Mouse (Mus musculus): ENCODE measurements around the gene Zfp385a. TPM values are rescaled to one million over a fixed set of nuclear protein-coding genes. Genes with fewer than 3 reads are reported as not detected.
"Not testable (repeated sequence)": the region's sequence is repeated elsewhere in the genome, so short reads cannot be mapped to it uniquely, and the experiment has no call there.

Zfp385a gene
- total RNA-seq, 2 experiments from 2014 or later = 39.3 to 45.7 TPM

- DNase-seq = no peak
Measured at GRCm38 (mm10) chr15:103290417-103290816, 49.5 kb downstream of the Zfp385a start.

DNA sequence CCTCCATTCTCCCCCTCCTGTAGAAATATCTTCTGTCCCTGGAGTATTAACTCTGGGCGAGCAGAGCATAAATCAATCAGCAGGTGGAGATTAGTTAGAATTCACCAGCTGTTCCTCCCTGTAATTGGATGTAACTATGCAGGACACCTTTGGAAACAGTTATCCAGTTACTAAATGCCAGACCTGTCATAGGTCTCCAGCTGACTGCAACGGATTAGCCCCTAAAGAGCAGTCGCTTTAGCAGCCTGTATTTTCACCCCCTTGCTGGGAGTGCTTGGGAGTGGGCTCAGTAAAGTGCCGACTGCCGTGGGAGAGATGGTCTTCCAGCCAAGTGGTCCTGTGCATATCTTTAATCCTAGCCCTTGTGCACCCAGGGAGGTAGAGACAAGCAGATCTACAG is 50.3 kb downstream of the Zfp385a start:
- no peak for DNase-seq

DNA sequence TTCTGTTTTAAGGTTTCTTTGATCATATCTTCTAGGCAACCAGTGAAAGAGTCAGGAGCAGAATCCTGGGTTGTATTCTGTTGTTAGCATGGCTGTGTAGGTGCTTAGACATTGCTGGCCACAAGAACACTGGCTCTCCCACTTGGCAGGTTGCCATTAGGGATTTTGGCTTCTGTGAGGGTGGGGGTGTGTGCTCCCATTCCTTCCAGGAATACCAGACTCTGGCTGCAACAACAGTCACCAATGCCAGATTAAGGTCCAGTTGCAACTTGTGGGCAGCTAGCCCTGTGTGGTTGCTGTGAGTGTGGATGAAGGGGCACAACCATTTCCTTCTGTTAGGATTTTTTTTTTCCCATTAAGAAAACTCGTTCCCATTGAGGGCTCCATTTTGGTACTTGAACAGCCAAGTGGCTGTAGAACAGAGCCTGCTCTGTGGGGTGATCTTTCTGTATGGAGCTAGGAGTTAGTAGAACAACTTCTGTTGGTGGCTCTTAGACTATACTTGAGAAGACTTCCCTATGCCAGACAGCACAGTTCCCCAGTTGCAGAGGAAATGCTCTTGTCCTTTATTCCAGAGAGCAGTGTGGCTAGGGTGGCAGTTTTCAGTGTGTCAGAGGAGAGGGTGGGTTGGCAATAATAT is 54.0 kb downstream of the Zfp385a start:
- peak; percentile 58 for DNase-seq

DNA sequence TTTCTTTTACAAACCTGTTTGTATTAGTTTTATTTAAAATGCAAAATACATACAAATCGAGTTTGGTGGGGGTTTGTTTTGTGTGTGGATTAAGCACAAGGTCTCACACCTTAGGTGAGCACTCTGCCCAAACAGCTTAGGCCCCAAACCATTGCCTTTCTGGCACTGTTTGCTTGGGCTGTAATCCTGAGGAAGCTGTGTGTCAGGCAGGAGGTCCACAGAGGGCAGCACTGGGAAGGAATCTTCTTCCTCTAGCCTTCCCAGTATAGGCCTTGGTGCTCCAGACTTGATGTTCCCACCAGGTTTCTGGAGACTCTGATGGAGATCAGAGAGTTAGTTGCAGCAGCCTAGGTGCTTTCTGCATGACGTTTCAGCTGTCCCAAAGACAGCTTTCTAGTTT is 55.2 kb downstream of the Zfp385a start:
- no peak for DNase-seq

DNA sequence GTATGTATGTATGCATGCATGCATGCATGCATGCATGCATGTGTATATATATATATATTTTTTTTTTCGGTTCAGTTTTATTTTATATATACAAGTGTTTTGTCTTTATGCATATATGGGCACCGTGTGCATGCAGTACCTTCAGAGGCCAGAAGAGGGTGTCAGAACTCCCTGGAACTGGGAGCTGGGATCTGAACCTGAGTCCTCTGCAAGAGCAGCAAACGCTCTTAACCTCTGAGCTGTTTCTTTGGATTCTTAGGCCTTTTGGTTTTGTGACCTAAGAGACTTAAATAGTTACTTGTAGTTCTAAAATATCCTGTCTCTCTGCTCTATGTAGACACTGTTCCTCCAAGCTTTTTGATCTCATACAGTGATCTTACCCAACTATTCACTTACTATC is 55.8 kb downstream of the Zfp385a start:
- peak; percentile 50 for DNase-seq

- DNase-seq = no peak
Measured at GRCm38 (mm10) chr15:103281465-103282205, 58.3 kb downstream of the Zfp385a start.

- DNase-seq = no peak
Measured at GRCm38 (mm10) chr15:103280817-103281464, 59.0 kb downstream of the Zfp385a start.

DNA sequence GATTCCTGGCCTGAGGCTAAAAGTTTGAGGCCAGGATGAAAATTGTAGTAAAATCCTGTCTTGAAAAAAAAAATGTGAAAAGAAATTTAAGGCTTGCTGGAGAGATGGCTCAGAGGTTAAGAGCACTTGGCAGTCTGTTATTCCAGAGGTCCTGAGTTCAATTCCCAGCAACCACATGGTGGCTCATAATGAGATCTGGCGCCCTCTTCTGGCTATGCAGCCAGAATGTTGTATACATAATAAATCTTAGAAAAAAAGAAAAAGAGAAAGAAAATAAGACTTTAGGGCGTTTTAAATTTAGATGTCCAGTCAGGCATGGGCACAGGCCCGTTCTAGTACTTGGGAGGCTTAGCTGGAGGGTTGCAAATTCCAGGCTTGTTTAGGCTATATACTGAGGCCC is 60.1 kb downstream of the Zfp385a start:
- peak; percentile 27 for DNase-seq

DNA sequence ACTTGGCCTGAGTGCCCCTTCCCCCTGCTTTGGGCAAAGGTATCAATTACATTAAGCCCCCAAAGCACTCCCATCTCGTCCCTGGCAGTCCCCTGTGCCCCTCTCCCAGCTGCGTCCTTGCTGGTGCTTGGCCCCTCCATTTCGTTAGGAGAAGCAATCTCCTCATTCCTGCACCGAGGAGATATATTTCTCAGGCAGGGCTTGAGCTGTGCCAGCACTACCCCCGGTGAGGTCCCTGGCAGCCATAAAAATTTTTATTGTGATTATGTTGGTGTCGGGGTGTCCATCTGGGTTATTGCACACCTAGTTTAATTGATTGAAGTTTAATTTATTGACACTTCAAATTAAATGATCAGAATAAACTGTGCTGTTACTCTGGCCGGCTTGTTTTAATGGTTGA is 61.9 kb downstream of the Zfp385a start:
- no peak for DNase-seq

- not testable (repeated sequence) for DNase-seq
Measured at GRCm38 (mm10) chr15:103275943-103276342, 64.0 kb downstream of the Zfp385a start.

- peak; percentile 89 for DNase-seq
Measured at GRCm38 (mm10) chr15:103272419-103273279, 67.2 kb downstream of the Zfp385a start, which contains the start of gene Copz1. TSS of gene Copz1 (plus strand) at chr15:103272714.

GRCm38 (mm10) chr15:103268903-103269302 is 71.0 kb downstream of the Zfp385a start:
- no peak for DNase-seq

GRCm38 (mm10) chr15:103264794-103265193 is 75.1 kb downstream of the Zfp385a start:
- DNase-seq = no peak

Small RNAs within 50 kb of the gene (microRNA-seq; reads per million reads assigned to microRNA genes)
- gene Mir148b (55.7 to 109 reads per million in 2 experiments), gene Mir6963 (0 to 0.32 reads per million in 2 experiments)

Other genes with a start within 250 kb of the Zfp385a start
- 10 to 100 TPM; 10.5 to 12.2 TPM for gene Smug1, start 173.0 kb downstream of the Zfp385a start, total RNA-seq (2021)
- gene Cbx5, start 100.3 kb downstream of the Zfp385a start, total RNA-seq (2021) = 10 to 100 TPM; 49.9 to 61.2 TPM
- 100 to 1,000 TPM; 177 to 187 TPM for gene Hnrnpa1, start 99.7 kb downstream of the Zfp385a start, total RNA-seq (2021)
- 1 to 10 TPM in 1 of 2 experiments, not detected in 1; 1.2 TPM for gene Nfe2, start 81.7 kb downstream of the Zfp385a start, total RNA-seq (2021)
- 10 to 100 TPM; 45.3 to 51.4 TPM for gene Copz1, start 67.4 kb downstream of the Zfp385a start, total RNA-seq (2021)
- gene Gpr84, start 29.5 kb downstream of the Zfp385a start, total RNA-seq (2021) = under 1 TPM in 1 of 2 experiments, not detected in 1; 0.14 TPM
- gene Itga5, start 26.7 kb upstream of the Zfp385a start, total RNA-seq (2021) = 10 to 100 TPM; 27.6 to 40.5 TPM
- gene Gtsf1, start 90.4 kb upstream of the Zfp385a start, total RNA-seq (2021) = not detected
- not detected for gene Gtsf2, start 108.4 kb upstream of the Zfp385a start, total RNA-seq (2021)
- 1 to 10 TPM; 2.3 to 4.3 TPM for gene Nckap1l, start 113.7 kb upstream of the Zfp385a start, total RNA-seq (2021)
- 1 to 10 TPM; 1.2 to 2.2 TPM for gene Pde1b, start 162.9 kb upstream of the Zfp385a start, total RNA-seq (2021)
- gene Ppp1r1a, start 197.9 kb upstream of the Zfp385a start, total RNA-seq (2021) = 10 to 100 TPM; 50.9 to 64.0 TPM
- gene Glycam1, start 225.0 kb upstream of the Zfp385a start, total RNA-seq (2021) = not detected

Data from gastrocnemius, postnatal 10 days (tissue).